Mouse (Mus musculus) heart, postnatal 14 days (tissue): ENCODE results near the gene Ep400. TPM values are rescaled to one million over a fixed set of nuclear protein-coding genes. Genes with fewer than 3 reads are reported as not detected.
"Not testable (repeated sequence)": the region's sequence is repeated elsewhere in the genome, so short reads cannot be mapped to it uniquely, and the experiment has no call there.

Experiments
- DNase-seq, 2 experiments: peaks; one replicate each; pipeline ENCODE4 v3.0.0; 2021 to 2022
- intact Hi-C: fragments of 180-260 bp; cut with DNase I; formaldehyde crosslinking; loops from one replicate; pipeline ENCODE4 v1.15.1; 2025
- total RNA-seq, 2 experiments: library from RNA; stranded (reverse); gene quantifications; 2 replicates each; pipeline ENCODE4 v1.2.3; 2021

Ep400 gene
- total RNA-seq, 2 experiments from 2014 or later: 46.6 TPM

GRCm38 (mm10) chr5:110780761-110781528 lies 10.4 kb upstream of the Ep400 start:
- intact Hi-C loops: loop anchor here (2.0 kb wide), 1 partner anchor 28 kb away; no protein-coding TSS in a partner anchor
- DNase-seq: peak in 1 of 2 experiments; percentile 30

GRCm38 (mm10) chr5:110779998-110780760 lies 9.7 kb upstream of the Ep400 start, which contains the start of gene Pus1:
Gene Pus1 (minus strand): TSS chr5:110780659.
- intact Hi-C loops: loop anchor here (2.0 kb wide), 1 partner anchor 29 kb away; no protein-coding TSS in a partner anchor
- DNase-seq: peak; percentile 94 to 97

- intact Hi-C loops: no loop called here
- DNase-seq: no peak
Observed at GRCm38 (mm10) chr5:110779276-110779997, 8.9 kb upstream of the Ep400 start.

- intact Hi-C loops: no loop called here
- DNase-seq: no peak
Observed at GRCm38 (mm10) chr5:110778263-110778662, 7.7 kb upstream of the Ep400 start.

- DNase-seq: no peak
- intact Hi-C loops: no loop called here
Observed at GRCm38 (mm10) chr5:110776141-110776540, 5.6 kb upstream of the Ep400 start.

GRCm38 (mm10) chr5:110774511-110774910 lies 4.0 kb upstream of the Ep400 start:
- intact Hi-C loops: no loop called here
- DNase-seq: no peak

GRCm38 (mm10) chr5:110772945-110773344 lies 2.4 kb upstream of the Ep400 start:
- DNase-seq, intact Hi-C loops: not testable (repeated sequence)

GRCm38 (mm10) chr5:110770031-110770445 lies 479 bp downstream of the Ep400 start:
- intact Hi-C loops: no loop called here
- peak in 1 of 2 experiments; percentile 58 for DNase-seq

GRCm38 (mm10) chr5:110769272-110769671 lies 1.2 kb downstream of the Ep400 start:
- DNase-seq: no peak
- intact Hi-C loops: no loop called here

- intact Hi-C loops: no loop called here
- no peak for DNase-seq
Observed at GRCm38 (mm10) chr5:110763890-110764289, 6.6 kb downstream of the Ep400 start.

GRCm38 (mm10) chr5:110745021-110745420 lies 25.5 kb downstream of the Ep400 start:
- no peak for DNase-seq
- intact Hi-C loops: no loop called here

GRCm38 (mm10) chr5:110739496-110740275 lies 30.8 kb downstream of the Ep400 start:
- DNase-seq: no peak
- intact Hi-C loops: no loop called here

GRCm38 (mm10) chr5:110735606-110736005 lies 34.9 kb downstream of the Ep400 start:
- DNase-seq: no peak
- intact Hi-C loops: no loop called here

- DNase-seq: no peak
- intact Hi-C loops: no loop called here
Observed at GRCm38 (mm10) chr5:110733231-110733823, 37.2 kb downstream of the Ep400 start.

- no peak for DNase-seq
- intact Hi-C loops: no loop called here
Observed at GRCm38 (mm10) chr5:110731227-110731626, 39.3 kb downstream of the Ep400 start.

GRCm38 (mm10) chr5:110727850-110728249 lies 42.7 kb downstream of the Ep400 start:
- no peak for DNase-seq
- intact Hi-C loops: no loop called here

GRCm38 (mm10) chr5:110723543-110723942 lies 47.0 kb downstream of the Ep400 start:
- intact Hi-C loops: no loop called here
- DNase-seq: no peak

GRCm38 (mm10) chr5:110721463-110721862 lies 49.1 kb downstream of the Ep400 start:
- intact Hi-C loops, DNase-seq: not testable (repeated sequence)

GRCm38 (mm10) chr5:110711455-110711854 lies 59.1 kb downstream of the Ep400 start:
- intact Hi-C loops: no loop called here
- DNase-seq: no peak

- intact Hi-C loops: no loop called here
Observed at GRCm38 (mm10) chr5:110709256-110709655, 61.3 kb downstream of the Ep400 start.

More at GRCm38 (mm10) chr5:110709256-110709655, 61.3 kb downstream of the Ep400 start:
- DNase-seq: no peak
